Mouse (Mus musculus) lung, postnatal 0 days (tissue): ENCODE measurements around the gene Hgfac.

ENCODE experiments used
- CTCF ChIP-seq: IDR thresholded peaks from 2 replicates; pipeline ENCODE4 v1.5.1; 2016; ENCODE audit warnings: antibody characterized with exemption, mild to moderate bottlenecking
- EP300 ChIP-seq: IDR thresholded peaks from 2 replicates; pipeline ENCODE4 v1.6.1; 2016; ENCODE audit warnings: antibody characterized with exemption, mild to moderate bottlenecking, control low read depth

GRCm38 (mm10) chr5:35035141-35035540, 6.2 kb upstream of the Hgfac start:
- no peak for TF ChIP-seq CTCF
- TF ChIP-seq EP300: no peak
